Mouse (Mus musculus) midbrain, embryonic 15.5 days (tissue): ENCODE results near the gene P3h4. TPM values are rescaled to one million over a fixed set of nuclear protein-coding genes. Genes with fewer than 3 reads are reported as not detected.

Source experiments
- ATAC-seq: fragments of 200-750 bp; cut with Nextera tagmentation; replicated peaks from 2 replicates; pipeline ENCODE4 v1.8.0; 2017; ENCODE audit warnings: moderate TSS enrichment
- H3K27ac ChIP-seq: fragments of 300-500 bp; sonication (generic); 2 replicates; pipeline ENCODE4 v1.5.1; 2015; ENCODE audit warnings: mild to moderate bottlenecking, inconsistent platforms
- H3K27me3 ChIP-seq: fragments of 300-500 bp; sonication (generic); replicated peaks from 2 replicates; pipeline ENCODE4 v1.6.1; 2015; ENCODE audit warnings: inconsistent platforms
- H3K36me3 ChIP-seq: fragments of 300-500 bp; sonication (generic); replicated peaks from 2 replicates; pipeline ENCODE4 v1.6.1; 2015; ENCODE audit warnings: inconsistent platforms
- H3K4me1 ChIP-seq: fragments of 300-500 bp; sonication (generic); 2 replicates; pipeline ENCODE4 v1.6.1; 2015; ENCODE audit warnings: inconsistent platforms
- H3K4me2 ChIP-seq: fragments of 300-500 bp; sonication (generic); 2 replicates; pipeline ENCODE4 v1.6.1; 2015; ENCODE audit warnings: inconsistent platforms, mild to moderate bottlenecking, moderate library complexity
- H3K4me3 ChIP-seq: fragments of 300-500 bp; sonication (generic); 2 replicates; pipeline ENCODE4 v1.5.1; 2015; ENCODE audit warnings: mild to moderate bottlenecking, inconsistent platforms
- H3K9ac ChIP-seq: fragments of 300-500 bp; sonication (generic); 2 replicates; pipeline ENCODE4 v1.6.1; 2015; ENCODE audit warnings: mild to moderate bottlenecking, inconsistent platforms
- H3K9me3 ChIP-seq: fragments of 300-500 bp; sonication (generic); 2 replicates; pipeline ENCODE4 v1.6.1; 2016; ENCODE audit warnings: inconsistent platforms
- WGBS: fragments of 180-500 bp; shearing (Covaris S2); methylation state at CpG from one replicate; pipeline ENCODE4 v1.1.7; 2015; ENCODE audit warnings: mixed read lengths; 5-methylcytosine and 5-hydroxymethylcytosine counted together
- polyA plus RNA-seq: library from polyadenylated mRNA; unstranded; fragments of >200 nt; fragmentation: Nextera tagmentation; extraction: Ambion mirVana; gene quantifications from 2 replicates; pipeline ENCODE4 v1.2.1, GENCODE M21; 2015

Gene P3h4
- polyA plus RNA-seq, 1 experiment from 2014 or later, result 20.3 TPM

GRCm38 (mm10) chr11:100428612-100429199, 14.1 kb upstream of the P3h4 start:
- Histone ChIP-seq H3K27ac (peak overlapping the region; percentile 27), H3K27me3 (no peaks in the 10 kb centered on the region), H3K4me2 (no peak overlapping the region), H3K4me1 (no peaks in the 10 kb centered on the region), H3K4me3 (no peak overlapping the region), H3K36me3 (peaks cover 12% of the 10 kb centered on the region; the same call in 1 of the 2 replicates), H3K9me3 (no peaks in the 10 kb centered on the region), H3K9ac (no peak overlapping the region)
- no peak for ATAC-seq
- WGBS, result 73% methylated on average over 9 of the region's 9 CpGs

DNA sequence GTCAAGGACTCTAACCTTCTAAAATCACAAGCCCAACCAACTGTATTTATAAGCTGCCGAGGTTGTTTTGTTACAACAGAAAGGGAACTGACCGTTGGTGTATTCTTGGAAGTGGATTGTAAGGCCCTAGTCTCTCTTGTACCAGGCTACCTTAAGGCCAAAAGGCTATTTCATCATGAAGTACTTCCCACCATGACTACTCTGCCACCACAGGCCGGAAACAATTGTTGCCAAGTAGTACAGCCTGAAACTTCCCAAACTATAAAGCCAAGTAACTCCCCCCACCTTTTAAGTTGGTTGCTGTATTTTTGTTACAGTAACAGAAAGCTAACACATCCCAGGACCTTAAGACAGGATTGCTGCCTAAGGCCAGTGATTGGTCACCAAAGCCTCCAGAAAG, 12.2 kb upstream of the P3h4 start:
- no peak overlapping the region for H3K4me2 ChIP-seq
- WGBS, result 88% methylated on average over 3 of the region's 3 CpGs
- H3K36me3 ChIP-seq, result peaks cover 6% of the 10 kb centered on the region; the same call in 1 of the 2 replicates
- no peak overlapping the region for H3K9ac ChIP-seq
- no peak overlapping the region for H3K27ac ChIP-seq
- H3K9me3 ChIP-seq, result no peaks in the 10 kb centered on the region
- H3K4me1 ChIP-seq, result no peaks in the 10 kb centered on the region
- no peak overlapping the region for H3K4me3 ChIP-seq
- no peaks in the 10 kb centered on the region for H3K27me3 ChIP-seq
- no peak for ATAC-seq

GRCm38 (mm10) chr11:100425851-100426250, 11.2 kb upstream of the P3h4 start:
- Histone ChIP-seq H3K27me3 (no peaks in the 10 kb centered on the region), H3K4me2 (no peak overlapping the region), H3K4me1 (no peaks in the 10 kb centered on the region), H3K27ac (no peak overlapping the region), H3K36me3 (peaks cover 6% of the 10 kb centered on the region; the same call in 1 of the 2 replicates), H3K9ac (no peak overlapping the region), H3K9me3 (no peaks in the 10 kb centered on the region), H3K4me3 (no peak overlapping the region)
- ATAC-seq, result no peak
- WGBS, result 33% methylated on average over 7 of the region's 7 CpGs

- 85% methylated on average over 7 of the region's 7 CpGs for WGBS
- H3K4me2 ChIP-seq, result no peak overlapping the region
- H3K4me1 ChIP-seq, result no peaks in the 10 kb centered on the region
- no peaks in the 10 kb centered on the region for H3K27me3 ChIP-seq
- ATAC-seq, result no peak
- no peak overlapping the region for H3K4me3 ChIP-seq
- no peak overlapping the region for H3K27ac ChIP-seq
- no peaks in the 10 kb centered on the region for H3K9me3 ChIP-seq
- no peak overlapping the region for H3K9ac ChIP-seq
- H3K36me3 ChIP-seq, result no peaks in the 10 kb centered on the region
These were observed 9.2 kb upstream of the P3h4 start for GRCm38 (mm10) chr11:100423836-100424235.

GRCm38 (mm10) chr11:100421537-100421936, 6.9 kb upstream of the P3h4 start:
- Histone ChIP-seq H3K9me3 (no peaks in the 10 kb centered on the region), H3K27ac (no peak overlapping the region), H3K4me2 (no peak overlapping the region), H3K9ac (no peak overlapping the region), H3K4me3 (no peak overlapping the region), H3K36me3 (no peaks in the 10 kb centered on the region), H3K27me3 (peaks cover 6% of the 10 kb centered on the region), H3K4me1 (no peaks in the 10 kb centered on the region)
- ATAC-seq, result no peak
- 57% methylated on average over 8 of the region's 8 CpGs for WGBS

GRCm38 (mm10) chr11:100414914-100415822, 532 bp upstream of the P3h4 start, which contains the start of gene Fkbp10:
Gene Fkbp10, plus strand, starts transcription at chr11:100415697.
- Histone ChIP-seq H3K9me3 (no peaks in the 10 kb centered on the region), H3K27me3 (peaks cover 14% of the 10 kb centered on the region), H3K4me3 (peak within 1 kb of the TSS; percentile 77), H3K4me1 (peaks cover 24% of the 10 kb centered on the region), H3K4me2 (peak within 1 kb of the TSS; percentile 74), H3K9ac (peak within 1 kb of the TSS; percentile 88), H3K27ac (peak within 1 kb of the TSS; percentile 80), H3K36me3 (no peaks in the 10 kb centered on the region)
- under 1% methylated on average over 30 of the region's 31 CpGs for WGBS
- ATAC-seq, result peak; percentile 21

DNA sequence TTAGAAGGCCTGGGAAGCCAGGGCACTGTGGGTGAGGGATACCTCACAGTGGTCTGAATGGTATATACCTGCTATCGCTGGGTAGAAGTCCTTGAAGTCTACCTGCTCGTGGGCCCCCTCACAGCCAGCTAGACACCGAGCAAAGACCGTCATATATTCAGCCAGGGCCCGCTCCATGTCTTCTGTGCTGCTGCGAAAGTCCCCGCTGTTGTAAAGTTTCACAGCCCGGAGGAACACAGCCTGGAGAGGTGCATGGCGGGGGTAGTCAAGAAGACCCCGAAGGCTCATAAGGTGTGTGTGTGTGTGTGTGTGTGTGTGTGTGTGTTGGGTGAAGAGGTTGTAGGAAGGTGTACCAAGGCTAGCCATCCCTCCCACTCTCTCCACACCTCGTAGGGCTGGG, 1.1 kb downstream of the P3h4 start:
- no peaks in the 10 kb centered on the region for H3K36me3 ChIP-seq
- ATAC-seq, result no peak
- H3K4me2 ChIP-seq, result peak overlapping the region; percentile 74
- peaks cover 24% of the 10 kb centered on the region for H3K4me1 ChIP-seq
- H3K4me3 ChIP-seq, result peak overlapping the region; percentile 77
- H3K27me3 ChIP-seq, result peaks cover 14% of the 10 kb centered on the region
- H3K9ac ChIP-seq, result peak overlapping the region; percentile 88
- H3K27ac ChIP-seq, result no peak overlapping the region
- 81% methylated on average over 11 of the region's 11 CpGs for WGBS
- no peaks in the 10 kb centered on the region for H3K9me3 ChIP-seq

- no peak overlapping the region for H3K27ac ChIP-seq
- no peaks in the 10 kb centered on the region for H3K36me3 ChIP-seq
- 84% methylated on average over 11 of the region's 11 CpGs for WGBS
- peaks cover 10% of the 10 kb centered on the region for H3K27me3 ChIP-seq
- ATAC-seq, result no peak
- peaks cover 24% of the 10 kb centered on the region for H3K4me1 ChIP-seq
- no peaks in the 10 kb centered on the region for H3K9me3 ChIP-seq
- H3K4me2 ChIP-seq, result no peak overlapping the region
- no peak overlapping the region for H3K4me3 ChIP-seq
- H3K9ac ChIP-seq, result no peak overlapping the region
These were observed 2.9 kb downstream of the P3h4 start for GRCm38 (mm10) chr11:100411736-100412135.

GRCm38 (mm10) chr11:100409686-100410085, 5.0 kb downstream of the P3h4 start:
- H3K4me2 ChIP-seq, result no peak overlapping the region
- H3K9me3 ChIP-seq, result no peaks in the 10 kb centered on the region
- no peaks in the 10 kb centered on the region for H3K36me3 ChIP-seq
- no peak overlapping the region for H3K4me3 ChIP-seq
- H3K9ac ChIP-seq, result no peak overlapping the region
- 75% methylated on average over 3 of the region's 3 CpGs for WGBS
- ATAC-seq, result no peak
- peaks cover 14% of the 10 kb centered on the region for H3K4me1 ChIP-seq
- no peaks in the 10 kb centered on the region for H3K27me3 ChIP-seq
- no peak overlapping the region for H3K27ac ChIP-seq

- Histone ChIP-seq H3K27me3 (no peaks in the 10 kb centered on the region), H3K9me3 (no peaks in the 10 kb centered on the region), H3K4me3 (no peak overlapping the region), H3K4me2 (no peak overlapping the region), H3K27ac (no peak overlapping the region), H3K4me1 (peaks cover 12% of the 10 kb centered on the region; the same call in 1 of the 2 replicates), H3K36me3 (no peaks in the 10 kb centered on the region), H3K9ac (no peak overlapping the region)
- ATAC-seq, result no peak
- WGBS, result 94% methylated on average over 12 of the region's 12 CpGs
These were observed 5.7 kb downstream of the P3h4 start for GRCm38 (mm10) chr11:100408835-100409462.

DNA sequence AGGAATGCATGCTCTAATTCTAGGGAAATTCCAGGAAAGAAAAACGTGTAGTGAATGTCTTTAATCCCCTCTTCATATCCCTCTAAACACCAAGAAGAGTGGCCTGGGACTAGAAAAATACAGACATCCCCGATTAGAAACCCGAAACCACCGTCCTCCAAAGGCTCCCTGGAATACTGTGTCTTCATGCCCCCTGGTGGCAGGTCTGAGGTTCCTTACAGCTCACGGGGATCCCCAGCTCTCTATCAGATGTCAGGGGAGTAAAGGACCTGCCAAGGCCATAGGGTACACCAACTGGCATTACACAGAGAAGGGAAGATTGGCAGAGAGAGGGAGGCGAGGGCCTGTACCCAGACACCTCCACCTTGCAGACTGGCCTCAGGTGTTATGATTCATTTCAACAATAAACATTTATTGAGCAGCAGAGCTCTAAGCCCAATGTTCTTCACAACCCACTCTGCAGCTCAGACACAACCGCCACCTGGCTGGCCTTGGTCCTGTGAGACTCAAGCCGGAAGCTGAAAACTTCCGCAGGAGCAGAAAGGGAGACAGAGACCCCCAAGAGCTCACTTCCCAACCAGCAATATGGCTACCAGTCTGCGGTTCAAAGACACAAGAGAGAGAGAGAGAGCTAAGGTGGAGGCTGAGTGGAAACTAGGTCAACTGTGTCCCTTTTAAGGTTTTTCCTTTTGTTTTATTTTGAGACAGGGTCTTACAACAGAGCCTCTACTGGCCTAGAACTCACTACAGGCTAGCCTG, 6.4 kb downstream of the P3h4 start:
- H3K27me3 ChIP-seq, result no peaks in the 10 kb centered on the region
- no peaks in the 10 kb centered on the region for H3K9me3 ChIP-seq
- 50% methylated on average over 10 of the region's 10 CpGs for WGBS
- H3K4me2 ChIP-seq, result no peak overlapping the region
- H3K4me3 ChIP-seq, result no peak overlapping the region
- H3K36me3 ChIP-seq, result no peaks in the 10 kb centered on the region
- H3K9ac ChIP-seq, result no peak overlapping the region
- no peak for ATAC-seq
- H3K4me1 ChIP-seq, result peaks cover 7% of the 10 kb centered on the region
- no peak overlapping the region for H3K27ac ChIP-seq
